Mouse (Mus musculus): ENCODE results near the gene Lpar3. TPM values are rescaled to one million over a fixed set of nuclear protein-coding genes. Genes with fewer than 3 reads are reported as not detected.

Gene Lpar3
- polyA plus RNA-seq, 1 experiment from 2014 or later: not detected

GRCm38 (mm10) chr3:146233741-146234140 lies 13.0 kb downstream of the Lpar3 start:
- ATAC-seq (no peak), DNase-seq (no peak)
- no peaks in the 10 kb centered on the region for H3K27me3 ChIP-seq (ENCODE audit: insufficient read depth, low read length)
- H3K36me3 ChIP-seq (replicated peaks; ENCODE audit: insufficient read depth, low read length): no peaks in the 10 kb centered on the region
- TF ChIP-seq EP300 (IDR thresholded peaks at IDR 0.05; ENCODE audit: low read depth) (no peak), CTCF (IDR thresholded peaks at IDR 0.05; ENCODE audit: low read depth) (no peak)
- no peak overlapping the region for H3K4me2 ChIP-seq (ENCODE audit: low read depth, low read length)
- no peak overlapping the region for H3K4me3 ChIP-seq (ENCODE audit: low read depth, low read length)
- H3K4me1 ChIP-seq (ENCODE audit: insufficient read depth): no peaks in the 10 kb centered on the region
- WGBS (ENCODE audit: insufficient replicate concordance): 55% methylated on average over 4 of the region's 4 CpGs
- no peak overlapping the region for H3K9ac ChIP-seq (replicated peaks)
- no peaks in the 10 kb centered on the region for H3K9me3 ChIP-seq (ENCODE audit: low read length)
- H3K27ac ChIP-seq (ENCODE audit: low read depth): no peak overlapping the region

DNA sequence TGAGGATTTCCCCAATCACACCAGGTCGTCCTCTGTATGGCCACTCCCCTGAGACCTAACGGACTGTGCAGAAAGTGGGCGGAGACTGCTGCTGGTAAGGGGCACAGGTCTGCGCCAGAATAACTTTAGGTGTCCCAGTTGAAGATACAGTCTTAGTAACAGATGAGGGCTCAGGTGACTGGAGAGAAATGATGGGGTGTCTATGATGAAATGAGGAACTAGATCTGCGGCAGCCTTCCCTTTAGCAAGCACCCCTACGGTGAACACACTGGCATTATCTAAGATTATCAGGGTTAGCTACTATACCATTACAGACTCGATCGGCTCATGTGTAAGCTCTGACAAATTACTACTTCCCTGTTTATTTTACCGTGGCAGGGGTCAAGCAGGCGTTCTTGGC lies 13.8 kb downstream of the Lpar3 start:
- Histone ChIP-seq H3K4me2 (ENCODE audit: low read depth, low read length) (no peak overlapping the region), H3K4me3 (ENCODE audit: low read depth, low read length) (no peak overlapping the region), H3K36me3 (replicated peaks; ENCODE audit: insufficient read depth, low read length) (no peaks in the 10 kb centered on the region), H3K27ac (ENCODE audit: low read depth) (no peak overlapping the region), H3K9ac (replicated peaks) (no peak overlapping the region), H3K27me3 (ENCODE audit: insufficient read depth, low read length) (no peaks in the 10 kb centered on the region), H3K4me1 (ENCODE audit: insufficient read depth) (no peaks in the 10 kb centered on the region), H3K9me3 (ENCODE audit: low read length) (no peaks in the 10 kb centered on the region)
- ATAC-seq (no peak), DNase-seq (no peak)
- 51% methylated on average over 10 of the region's 10 CpGs for WGBS (ENCODE audit: insufficient replicate concordance)
- TF ChIP-seq CTCF (IDR thresholded peaks at IDR 0.05; ENCODE audit: low read depth) (no peak), EP300 (IDR thresholded peaks at IDR 0.05; ENCODE audit: low read depth) (no peak)

DNA sequence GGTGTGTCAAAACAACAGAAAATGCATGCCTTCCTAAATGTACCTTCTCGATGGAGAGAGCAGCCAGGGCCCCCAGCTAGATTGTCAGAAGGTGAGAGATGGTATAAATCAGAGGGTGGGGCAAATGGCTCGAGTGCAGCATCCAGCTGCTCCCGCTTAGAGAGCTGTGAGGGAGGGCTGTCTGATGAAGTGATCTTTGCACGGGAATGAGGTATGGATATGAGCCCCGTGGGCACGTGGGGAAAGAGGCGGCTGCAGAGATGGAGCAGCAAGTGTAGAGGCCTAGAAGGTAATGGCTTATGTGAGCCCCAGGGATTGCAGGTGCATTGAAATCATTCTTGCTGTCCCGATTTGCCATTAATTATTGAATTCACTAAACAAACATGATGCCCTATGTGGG lies 15.5 kb downstream of the Lpar3 start:
- TF ChIP-seq EP300 (IDR thresholded peaks at IDR 0.05; ENCODE audit: low read depth) (no peak), CTCF (IDR thresholded peaks at IDR 0.05; ENCODE audit: low read depth) (no peak)
- DNase-seq (no peak), ATAC-seq (no peak)
- Histone ChIP-seq H3K9ac (replicated peaks) (no peak overlapping the region), H3K27me3 (ENCODE audit: insufficient read depth, low read length) (no peaks in the 10 kb centered on the region), H3K36me3 (replicated peaks; ENCODE audit: insufficient read depth, low read length) (no peaks in the 10 kb centered on the region), H3K9me3 (ENCODE audit: low read length) (no peaks in the 10 kb centered on the region), H3K4me2 (ENCODE audit: low read depth, low read length) (no peak overlapping the region), H3K4me3 (ENCODE audit: low read depth, low read length) (no peak overlapping the region), H3K4me1 (ENCODE audit: insufficient read depth) (no peaks in the 10 kb centered on the region), H3K27ac (ENCODE audit: low read depth) (no peak overlapping the region)
- 63% methylated on average over 8 of the region's 8 CpGs for WGBS (ENCODE audit: insufficient replicate concordance)

- Histone ChIP-seq H3K4me3 (ENCODE audit: low read depth, low read length) (no peak overlapping the region), H3K27me3 (ENCODE audit: insufficient read depth, low read length) (no peaks in the 10 kb centered on the region), H3K36me3 (replicated peaks; ENCODE audit: insufficient read depth, low read length) (no peaks in the 10 kb centered on the region), H3K27ac (ENCODE audit: low read depth) (no peak overlapping the region), H3K9me3 (ENCODE audit: low read length) (no peaks in the 10 kb centered on the region), H3K9ac (replicated peaks) (no peak overlapping the region), H3K4me1 (ENCODE audit: insufficient read depth) (no peaks in the 10 kb centered on the region), H3K4me2 (ENCODE audit: low read depth, low read length) (no peak overlapping the region)
- 79% methylated on average over 5 of the region's 5 CpGs for WGBS (ENCODE audit: insufficient replicate concordance)
- ATAC-seq (no peak), DNase-seq (no peak)
- no peak for TF ChIP-seq CTCF (IDR thresholded peaks at IDR 0.05; ENCODE audit: low read depth)
- TF ChIP-seq EP300 (IDR thresholded peaks at IDR 0.05; ENCODE audit: low read depth): no peak
Observed at GRCm38 (mm10) chr3:146237676-146238075, 16.9 kb downstream of the Lpar3 start.

GRCm38 (mm10) chr3:146244630-146245029 lies 23.9 kb downstream of the Lpar3 start:
- Histone ChIP-seq H3K4me2 (ENCODE audit: low read depth, low read length) (no peak overlapping the region), H3K4me3 (ENCODE audit: low read depth, low read length) (no peak overlapping the region), H3K4me1 (ENCODE audit: insufficient read depth) (no peaks in the 10 kb centered on the region), H3K36me3 (replicated peaks; ENCODE audit: insufficient read depth, low read length) (no peaks in the 10 kb centered on the region), H3K9me3 (ENCODE audit: low read length) (no peaks in the 10 kb centered on the region), H3K27me3 (ENCODE audit: insufficient read depth, low read length) (no peaks in the 10 kb centered on the region), H3K27ac (ENCODE audit: low read depth) (no peak overlapping the region), H3K9ac (replicated peaks) (no peak overlapping the region)
- no peak for TF ChIP-seq EP300 (IDR thresholded peaks at IDR 0.05; ENCODE audit: low read depth)
- TF ChIP-seq CTCF (IDR thresholded peaks at IDR 0.05; ENCODE audit: low read depth): no peak
- 57% methylated on average over 1 of the region's 1 CpGs for WGBS (ENCODE audit: insufficient replicate concordance)
- DNase-seq (no peak), ATAC-seq (no peak)

DNA sequence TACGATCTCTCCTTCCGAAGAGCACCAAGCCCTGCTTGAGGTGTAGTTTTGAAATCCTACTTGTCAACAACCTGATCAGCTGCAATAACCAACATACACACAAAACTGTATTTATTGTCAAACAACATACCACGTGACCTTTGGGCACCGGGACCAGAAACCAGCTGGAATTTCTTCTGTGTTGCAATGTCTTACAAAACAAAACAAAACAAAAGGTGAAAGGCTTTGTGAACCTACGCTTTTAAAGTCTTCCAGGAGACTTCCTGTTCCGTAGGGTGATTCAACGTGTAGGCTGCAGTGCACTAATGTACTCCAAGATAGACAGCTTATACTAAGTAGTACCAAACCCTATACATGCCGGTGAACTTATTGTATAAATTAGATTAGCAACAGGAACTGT lies 25.8 kb downstream of the Lpar3 start:
- Histone ChIP-seq H3K9me3 (ENCODE audit: low read length) (no peaks in the 10 kb centered on the region), H3K4me2 (ENCODE audit: low read depth, low read length) (no peak overlapping the region), H3K27ac (ENCODE audit: low read depth) (no peak overlapping the region), H3K27me3 (ENCODE audit: insufficient read depth, low read length) (no peaks in the 10 kb centered on the region), H3K9ac (replicated peaks) (no peak overlapping the region), H3K36me3 (replicated peaks; ENCODE audit: insufficient read depth, low read length) (no peaks in the 10 kb centered on the region), H3K4me1 (ENCODE audit: insufficient read depth) (no peaks in the 10 kb centered on the region), H3K4me3 (ENCODE audit: low read depth, low read length) (no peak overlapping the region)
- no peak for ATAC-seq
- DNase-seq: no peak
- TF ChIP-seq EP300 (IDR thresholded peaks at IDR 0.05; ENCODE audit: low read depth) (no peak; the same call in 1 of the 2 replicates), CTCF (IDR thresholded peaks at IDR 0.05; ENCODE audit: low read depth) (no peak)
- WGBS (ENCODE audit: insufficient replicate concordance): 46% methylated on average over 8 of the region's 8 CpGs

DNA sequence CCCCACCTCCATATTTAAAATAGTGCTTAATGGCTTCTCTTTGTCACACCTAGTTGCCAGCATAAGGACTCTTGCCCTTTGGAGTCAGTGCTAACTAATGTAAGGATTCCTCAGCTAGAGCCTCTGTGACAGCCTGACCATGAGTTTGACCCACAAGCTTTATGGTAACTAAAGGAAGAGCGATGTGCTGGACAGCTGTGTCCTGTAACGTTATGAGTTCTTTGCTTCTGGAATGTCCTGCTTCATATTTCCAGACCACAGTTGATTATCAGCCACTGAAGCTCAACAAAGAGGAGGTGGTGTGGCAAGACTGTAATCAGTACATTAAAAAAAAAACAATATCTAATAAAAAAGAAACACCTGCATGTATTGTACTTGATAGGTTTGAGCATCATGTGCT lies 26.2 kb downstream of the Lpar3 start:
- Histone ChIP-seq H3K4me3 (ENCODE audit: low read depth, low read length) (no peak overlapping the region), H3K27ac (ENCODE audit: low read depth) (no peak overlapping the region), H3K36me3 (replicated peaks; ENCODE audit: insufficient read depth, low read length) (no peaks in the 10 kb centered on the region), H3K9me3 (ENCODE audit: low read length) (no peaks in the 10 kb centered on the region), H3K4me1 (ENCODE audit: insufficient read depth) (no peaks in the 10 kb centered on the region), H3K27me3 (ENCODE audit: insufficient read depth, low read length) (no peaks in the 10 kb centered on the region), H3K9ac (replicated peaks) (no peak overlapping the region), H3K4me2 (ENCODE audit: low read depth, low read length) (no peak overlapping the region)
- no peak for ATAC-seq
- TF ChIP-seq CTCF (IDR thresholded peaks at IDR 0.05; ENCODE audit: low read depth) (no peak), EP300 (IDR thresholded peaks at IDR 0.05; ENCODE audit: low read depth) (no peak)
- DNase-seq: no peak
- WGBS (ENCODE audit: insufficient replicate concordance): 72% methylated on average over 2 of the region's 2 CpGs

Measured in liver, postnatal 0 days (tissue).